Mouse (Mus musculus) hindbrain, embryonic 13.5 days (tissue): ENCODE data around the gene Dera. TPM values are rescaled to one million over a fixed set of nuclear protein-coding genes. Genes with fewer than 3 reads are reported as not detected.

ENCODE experiments used
- ATAC-seq: fragments of 200-750 bp; cut with Nextera tagmentation; 2 replicates; pipeline ENCODE4 v1.8.0; 2017; ENCODE audit warnings: moderate TSS enrichment; ENCODE audit not compliant: low FRiP score
- H3K27ac ChIP-seq: fragments of 300-500 bp; sonication (generic); 2 replicates; pipeline ENCODE4 v1.5.1; 2015; ENCODE audit warnings: inconsistent platforms, mild to moderate bottlenecking, moderate library complexity
- H3K27me3 ChIP-seq: fragments of 300-500 bp; sonication (generic); 2 replicates; pipeline ENCODE4 v1.6.1; 2015; ENCODE audit warnings: mild to moderate bottlenecking, inconsistent platforms
- H3K36me3 ChIP-seq: fragments of 300-500 bp; sonication (generic); 2 replicates; pipeline ENCODE4 v1.6.1; 2015; ENCODE audit warnings: mild to moderate bottlenecking, inconsistent platforms
- H3K4me1 ChIP-seq: fragments of 300-500 bp; sonication (generic); replicated peaks from 2 replicates; pipeline ENCODE4 v1.6.1; 2015; ENCODE audit warnings: inconsistent platforms
- H3K4me2 ChIP-seq: fragments of 300-500 bp; sonication (generic); 2 replicates; pipeline ENCODE4 v1.6.1; 2015; ENCODE audit warnings: inconsistent platforms, mild to moderate bottlenecking, moderate library complexity
- H3K4me3 ChIP-seq: fragments of 300-500 bp; sonication (generic); 2 replicates; pipeline ENCODE4 v1.5.1; 2015; ENCODE audit warnings: mild to moderate bottlenecking, inconsistent platforms
- H3K9ac ChIP-seq: fragments of 300-500 bp; sonication (generic); 2 replicates; pipeline ENCODE4 v1.6.1; 2015; ENCODE audit warnings: mild to moderate bottlenecking, inconsistent platforms
- H3K9me3 ChIP-seq: fragments of 300-500 bp; sonication (generic); 2 replicates; pipeline ENCODE4 v1.6.1; 2016; ENCODE audit warnings: inconsistent platforms
- WGBS: fragments of 180-500 bp; shearing (Covaris S2); methylation state at CpG from one replicate; pipeline ENCODE4 v1.1.7; 2015; 5-methylcytosine and 5-hydroxymethylcytosine counted together
- polyA plus RNA-seq: library from polyadenylated mRNA; unstranded; fragments of >200 nt; fragmentation: Nextera tagmentation; extraction: Ambion mirVana; gene quantifications from 2 replicates; pipeline ENCODE4 v1.2.1, GENCODE M21; 2015

The Dera gene
- polyA plus RNA-seq, 1 experiment from 2014 or later: 16.2 TPM

DNA sequence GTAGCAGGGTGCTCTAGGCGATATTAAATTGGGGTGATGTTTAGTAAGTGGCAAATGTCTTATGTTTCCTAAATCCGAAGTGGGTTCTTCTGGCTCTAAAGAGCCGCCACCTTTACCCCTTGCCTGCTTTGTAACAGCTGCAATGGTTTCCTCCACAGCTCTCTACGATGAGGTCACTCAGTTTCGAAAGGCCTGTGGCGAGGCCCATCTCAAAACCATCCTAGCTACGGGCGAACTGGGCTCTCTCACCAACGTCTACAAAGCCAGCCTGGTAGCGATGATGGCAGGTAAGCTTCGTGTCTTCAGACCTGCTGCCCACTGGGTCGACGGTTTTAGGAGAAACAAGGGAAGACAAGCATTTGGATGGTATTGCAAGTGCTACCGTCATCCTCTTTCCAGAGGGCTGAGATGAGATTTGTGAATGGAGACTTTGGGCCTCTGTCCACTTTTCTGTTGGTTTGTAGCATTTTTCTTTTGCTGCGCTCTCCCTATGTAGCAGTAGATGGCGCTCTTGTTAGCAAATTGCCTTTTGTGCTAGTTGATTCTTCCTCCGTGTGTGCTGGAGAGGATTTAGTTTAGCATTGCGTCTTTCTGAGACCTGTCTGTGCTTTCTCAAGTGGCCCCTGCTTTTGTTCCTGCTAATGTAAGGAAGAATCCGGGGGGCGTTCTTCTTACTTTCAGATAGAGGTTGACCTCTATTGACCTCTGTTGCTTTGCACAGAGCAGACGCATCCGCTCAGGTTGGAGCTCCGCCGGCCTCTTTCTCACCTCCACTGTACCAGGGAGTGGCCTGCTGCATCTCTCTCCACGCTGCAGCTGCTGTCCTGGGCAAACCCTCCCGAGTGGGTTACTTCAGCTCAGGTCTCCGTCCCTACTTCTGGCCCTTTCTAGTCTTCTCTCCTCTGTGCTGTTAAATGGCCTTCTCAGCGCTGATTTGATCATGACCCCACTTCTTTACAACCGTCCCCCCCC, 42.5 kb downstream of the Dera start:
- Histone ChIP-seq H3K4me1 (no peaks in the 10 kb centered on the region), H3K36me3 (peaks cover 8% of the 10 kb centered on the region), H3K27me3 (no peaks in the 10 kb centered on the region), H3K9ac (no peak overlapping the region), H3K27ac (no peak overlapping the region), H3K9me3 (peaks cover 8% of the 10 kb centered on the region), H3K4me2 (no peak overlapping the region), H3K4me3 (no peak overlapping the region)
- ATAC-seq: no peak; the same call in 1 of the 2 replicates
- WGBS: 76% methylated on average over 29 of the region's 29 CpGs

DNA sequence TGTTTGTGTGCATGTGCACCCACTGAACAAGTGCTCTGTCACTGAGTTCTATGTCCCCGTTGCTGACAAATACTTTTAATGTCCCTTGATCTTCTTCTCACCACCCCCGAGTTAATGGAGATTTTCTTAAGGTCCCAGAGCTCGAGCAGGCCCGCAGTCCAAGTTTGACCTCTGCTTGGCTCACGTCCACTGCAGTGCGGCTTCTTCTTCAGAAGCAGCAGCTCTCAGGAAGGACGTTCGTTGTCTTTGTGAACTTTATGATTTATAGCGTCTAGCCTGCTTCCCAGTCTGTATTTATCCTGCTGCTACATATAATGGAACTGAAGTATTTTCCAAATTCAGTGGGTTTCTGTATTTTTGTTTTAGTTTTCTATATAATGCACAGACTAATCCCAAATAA, 44.9 kb downstream of the Dera start:
- ATAC-seq: no peak

DNA sequence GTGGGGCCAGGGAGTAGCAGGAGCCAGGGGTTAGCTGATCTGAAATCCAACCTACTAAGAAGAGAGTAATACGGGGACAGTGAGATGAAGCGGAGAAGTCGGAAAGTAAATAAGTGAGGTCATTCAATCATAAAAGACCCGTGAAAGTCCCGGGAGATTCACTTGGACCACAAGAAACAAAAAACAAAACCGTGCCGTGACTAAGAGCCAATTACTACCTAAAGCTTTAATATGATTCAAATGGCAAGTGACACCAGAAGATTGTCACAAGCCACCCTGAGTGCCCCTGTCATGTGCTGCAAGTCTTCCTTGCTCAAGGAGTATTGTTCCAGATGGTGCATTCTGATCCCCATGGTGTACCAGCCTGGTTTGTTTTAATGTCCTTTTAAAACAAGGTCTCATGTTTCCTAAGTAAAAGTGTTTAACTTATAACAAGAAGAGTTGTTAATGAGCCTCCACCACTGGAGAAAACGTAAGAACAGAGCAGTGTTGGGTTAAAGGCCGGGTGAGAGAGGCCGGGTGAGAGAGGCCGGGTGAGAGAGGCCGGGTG, 49.2 kb downstream of the Dera start:
- no peak overlapping the region for H3K4me2 ChIP-seq
- no peaks in the 10 kb centered on the region; the same call in 1 of the 2 replicates for H3K4me1 ChIP-seq
- H3K27ac ChIP-seq: no peak overlapping the region
- WGBS: 75% methylated on average over 12 of the region's 12 CpGs
- peaks cover 8% of the 10 kb centered on the region for H3K36me3 ChIP-seq
- ATAC-seq: no peak
- H3K9me3 ChIP-seq: peaks cover 8% of the 10 kb centered on the region
- H3K4me3 ChIP-seq: no peak overlapping the region
- no peak overlapping the region for H3K9ac ChIP-seq
- no peaks in the 10 kb centered on the region for H3K27me3 ChIP-seq

More for the DNA sequence above, 44.9 kb downstream of the Dera start:
- Histone ChIP-seq H3K9me3 (peaks cover 8% of the 10 kb centered on the region), H3K9ac (no peak overlapping the region), H3K4me2 (no peak overlapping the region), H3K4me1 (no peaks in the 10 kb centered on the region), H3K27me3 (no peaks in the 10 kb centered on the region), H3K36me3 (peaks cover 8% of the 10 kb centered on the region), H3K4me3 (no peak overlapping the region), H3K27ac (no peak overlapping the region)
- 91% methylated on average over 9 of the region's 9 CpGs for WGBS

DNA sequence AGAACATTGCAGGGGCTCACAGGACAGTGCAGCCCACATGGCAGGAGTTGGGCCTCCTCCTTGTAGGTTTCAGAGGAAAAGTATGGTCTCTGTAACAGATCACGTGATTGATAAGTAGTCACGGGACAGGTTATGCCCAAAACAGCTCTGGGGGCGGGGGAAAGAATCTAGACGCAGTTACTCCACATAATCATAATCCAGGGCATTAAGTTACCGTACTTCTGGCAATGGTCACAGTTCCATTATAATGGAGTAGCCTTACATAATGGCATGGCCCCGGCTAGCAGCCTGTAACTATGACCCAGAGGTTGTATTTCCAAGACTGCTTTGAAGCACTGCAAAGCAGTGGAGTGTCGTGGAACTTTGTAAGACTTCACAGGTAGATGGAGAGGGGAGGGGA, 49.8 kb downstream of the Dera start:
- 91% methylated on average over 7 of the region's 7 CpGs for WGBS
- no peaks in the 10 kb centered on the region; the same call in 1 of the 2 replicates for H3K4me1 ChIP-seq
- H3K27me3 ChIP-seq: no peaks in the 10 kb centered on the region
- H3K9ac ChIP-seq: no peak overlapping the region
- H3K4me2 ChIP-seq: no peak overlapping the region
- H3K4me3 ChIP-seq: no peak overlapping the region
- peaks cover 8% of the 10 kb centered on the region for H3K9me3 ChIP-seq
- H3K27ac ChIP-seq: no peak overlapping the region
- ATAC-seq: no peak
- H3K36me3 ChIP-seq: peaks cover 8% of the 10 kb centered on the region

DNA sequence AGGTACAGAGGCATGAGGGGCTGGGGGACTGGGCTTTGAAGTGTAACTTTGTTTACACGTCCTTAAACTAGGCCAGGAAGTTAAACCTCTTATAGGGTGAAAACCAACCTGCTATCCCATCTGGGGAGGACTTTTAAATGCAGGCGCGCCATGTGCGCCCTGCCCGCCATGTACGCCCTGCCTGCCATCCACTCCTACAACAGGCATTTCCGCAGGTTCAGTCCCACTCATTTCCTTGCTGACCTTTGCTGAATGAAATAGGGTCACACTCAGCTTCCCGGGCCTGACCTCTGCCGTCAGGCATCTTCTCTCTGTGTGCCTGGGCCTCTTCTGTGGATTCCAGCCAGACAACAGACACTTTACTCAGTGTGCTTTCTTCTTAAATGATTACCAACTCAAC, 50.3 kb downstream of the Dera start:
- Histone ChIP-seq H3K4me2 (no peak overlapping the region), H3K27me3 (no peaks in the 10 kb centered on the region), H3K27ac (no peak overlapping the region), H3K4me1 (no peaks in the 10 kb centered on the region; the same call in 1 of the 2 replicates), H3K9me3 (peaks cover 7% of the 10 kb centered on the region), H3K4me3 (no peak overlapping the region), H3K9ac (no peak overlapping the region), H3K36me3 (peaks cover 7% of the 10 kb centered on the region)
- WGBS: 67% methylated on average over 9 of the region's 9 CpGs
- ATAC-seq: no peak

DNA sequence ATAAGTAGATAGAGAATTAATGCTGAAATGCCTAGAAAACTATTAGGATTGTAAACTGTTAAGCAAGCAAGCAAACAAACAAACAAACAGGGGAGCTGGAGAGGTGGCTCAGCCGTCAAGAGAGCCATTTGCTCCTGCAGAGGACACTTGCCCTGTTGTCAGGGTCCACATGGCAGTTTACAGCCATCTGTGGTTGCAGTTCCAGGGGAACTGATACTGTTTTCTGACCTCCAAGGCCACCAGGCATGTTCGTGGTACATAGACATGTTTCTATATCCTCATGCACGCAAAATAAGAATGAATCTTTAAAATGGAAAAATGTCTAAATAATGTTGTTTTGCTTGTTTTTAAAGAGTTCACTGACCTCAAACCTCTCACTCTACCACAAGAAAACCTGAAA, 52.0 kb downstream of the Dera start:
- H3K4me2 ChIP-seq: no peak overlapping the region
- H3K36me3 ChIP-seq: no peaks in the 10 kb centered on the region
- 89% methylated on average over 3 of the region's 3 CpGs for WGBS
- no peak overlapping the region for H3K9ac ChIP-seq
- no peaks in the 10 kb centered on the region for H3K9me3 ChIP-seq
- H3K4me1 ChIP-seq: no peaks in the 10 kb centered on the region; the same call in 1 of the 2 replicates
- no peak overlapping the region for H3K4me3 ChIP-seq
- H3K27me3 ChIP-seq: no peaks in the 10 kb centered on the region
- no peak overlapping the region for H3K27ac ChIP-seq
- no peak for ATAC-seq

DNA sequence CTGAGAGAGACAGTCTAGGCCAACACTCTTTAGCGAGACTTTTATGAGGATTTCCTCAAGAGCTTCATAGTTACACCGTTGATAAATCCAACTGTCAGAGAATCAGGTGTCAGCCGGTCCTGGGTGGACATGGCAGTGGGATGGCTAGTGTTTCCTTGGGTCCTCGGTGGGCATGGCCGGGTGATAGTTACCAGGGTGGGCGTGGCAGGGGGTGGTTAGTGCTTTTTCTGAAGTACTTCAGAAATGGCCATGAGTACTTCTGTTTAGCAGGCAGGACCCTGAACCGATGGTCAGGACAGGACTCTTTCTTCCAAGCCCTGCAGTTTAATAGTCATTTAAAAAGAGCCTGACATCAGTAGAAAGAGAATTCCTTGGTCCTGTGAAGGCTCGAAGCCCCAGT, 52.5 kb downstream of the Dera start:
- Histone ChIP-seq H3K9me3 (no peaks in the 10 kb centered on the region), H3K4me3 (no peak overlapping the region), H3K36me3 (no peaks in the 10 kb centered on the region), H3K27me3 (no peaks in the 10 kb centered on the region), H3K9ac (no peak overlapping the region), H3K4me1 (no peaks in the 10 kb centered on the region; the same call in 1 of the 2 replicates), H3K4me2 (no peak overlapping the region), H3K27ac (no peak overlapping the region)
- 95% methylated on average over 8 of the region's 8 CpGs for WGBS
- no peak for ATAC-seq

DNA sequence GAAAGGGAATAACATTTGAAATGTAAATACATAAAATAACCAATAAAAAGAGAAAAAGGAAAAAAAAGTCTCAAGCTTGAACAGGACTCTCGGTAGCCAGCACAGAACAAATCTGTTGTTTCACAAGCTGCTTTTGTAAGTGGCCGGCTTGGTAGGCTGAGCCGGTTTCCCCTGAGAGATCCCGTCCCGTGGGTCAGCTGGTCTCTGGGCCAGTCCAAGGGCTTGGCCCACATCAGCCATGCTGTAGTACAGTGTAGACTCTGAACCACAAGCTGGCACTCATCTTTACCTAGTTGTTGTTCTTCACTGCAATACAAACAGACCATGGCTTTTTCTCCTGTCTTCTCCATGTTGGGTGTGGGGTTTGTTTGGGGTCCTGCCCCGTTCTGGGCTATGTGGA, 53.0 kb downstream of the Dera start:
- Histone ChIP-seq H3K4me1 (no peaks in the 10 kb centered on the region; the same call in 1 of the 2 replicates), H3K27me3 (no peaks in the 10 kb centered on the region), H3K4me3 (no peak overlapping the region), H3K9me3 (no peaks in the 10 kb centered on the region), H3K9ac (no peak overlapping the region), H3K4me2 (no peak overlapping the region), H3K36me3 (no peaks in the 10 kb centered on the region), H3K27ac (no peak overlapping the region)
- no peak for ATAC-seq
- 92% methylated on average over 6 of the region's 6 CpGs for WGBS

DNA sequence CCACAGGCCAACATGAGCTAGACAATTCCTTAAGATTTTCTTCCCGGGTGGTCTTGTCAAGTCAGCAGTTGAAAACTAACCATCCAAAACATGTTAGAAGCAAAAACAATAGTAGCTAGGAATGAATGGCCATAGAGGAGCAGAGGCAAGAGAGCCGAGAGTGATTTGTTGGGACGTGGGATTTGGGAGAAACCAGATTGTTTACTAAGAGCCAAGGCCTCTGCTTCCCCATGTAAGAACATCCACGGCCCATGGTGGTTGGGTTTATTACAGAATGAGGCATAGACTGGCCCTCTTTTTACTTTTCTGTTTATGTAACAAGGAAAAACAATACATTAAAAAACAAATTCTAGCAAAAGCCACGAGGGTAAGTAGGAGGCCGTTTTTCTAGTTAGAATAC, 54.4 kb downstream of the Dera start:
- Histone ChIP-seq H3K4me1 (no peaks in the 10 kb centered on the region; the same call in 1 of the 2 replicates), H3K9me3 (no peaks in the 10 kb centered on the region), H3K4me3 (no peak overlapping the region), H3K4me2 (no peak overlapping the region), H3K27ac (no peak overlapping the region), H3K36me3 (no peaks in the 10 kb centered on the region), H3K27me3 (no peaks in the 10 kb centered on the region), H3K9ac (no peak overlapping the region)
- 71% methylated on average over 6 of the region's 6 CpGs for WGBS
- no peak for ATAC-seq

DNA sequence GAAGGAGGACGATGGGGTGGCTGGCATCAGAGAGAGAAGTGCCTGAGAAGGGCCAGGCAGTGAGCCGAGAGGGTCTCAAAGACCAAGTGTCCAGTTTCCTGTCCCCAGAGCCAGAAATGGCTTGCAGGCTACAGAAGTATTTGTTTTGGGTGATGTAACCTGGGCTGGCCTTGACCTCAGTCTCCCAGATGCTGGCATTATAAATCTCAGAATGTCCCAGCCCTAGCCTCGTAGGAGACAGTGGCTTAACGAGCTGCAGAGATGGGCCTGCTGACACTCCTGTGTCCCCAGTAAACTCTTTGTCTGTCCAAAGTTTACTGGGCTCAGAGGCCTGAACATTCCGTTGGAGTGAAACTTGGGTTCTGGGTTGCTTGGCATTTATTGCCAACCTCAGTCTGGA, 55.8 kb downstream of the Dera start:
- no peak overlapping the region for H3K27ac ChIP-seq
- H3K4me3 ChIP-seq: no peak overlapping the region
- H3K4me2 ChIP-seq: no peak overlapping the region
- no peak for ATAC-seq
- WGBS: 77% methylated on average over 5 of the region's 5 CpGs
- no peaks in the 10 kb centered on the region for H3K27me3 ChIP-seq
- no peaks in the 10 kb centered on the region for H3K36me3 ChIP-seq
- no peak overlapping the region for H3K9ac ChIP-seq
- H3K4me1 ChIP-seq: no peaks in the 10 kb centered on the region
- no peaks in the 10 kb centered on the region for H3K9me3 ChIP-seq

DNA sequence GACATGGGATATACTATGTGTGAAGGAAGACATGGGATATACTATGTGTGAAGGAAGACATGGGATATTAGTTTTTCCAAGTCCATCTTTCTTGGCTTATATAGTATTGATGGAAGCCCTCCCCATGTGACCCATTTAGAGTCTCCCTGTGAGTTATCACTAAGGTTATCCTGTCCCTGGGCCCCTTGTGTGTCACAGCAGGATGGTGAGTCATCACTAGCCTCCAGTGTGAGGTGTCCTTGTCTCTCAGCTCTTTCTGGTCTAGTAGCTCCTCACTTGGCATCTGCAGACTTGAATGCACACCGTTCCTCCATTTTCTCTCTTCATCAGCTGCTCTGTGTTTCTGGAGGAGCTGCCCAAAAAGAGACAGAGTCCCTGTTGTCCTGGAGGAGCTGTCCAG, 59.7 kb downstream of the Dera start:
- Histone ChIP-seq H3K27ac (no peak overlapping the region), H3K4me1 (no peaks in the 10 kb centered on the region), H3K36me3 (no peaks in the 10 kb centered on the region), H3K4me2 (no peak overlapping the region), H3K4me3 (no peak overlapping the region), H3K9me3 (no peaks in the 10 kb centered on the region), H3K27me3 (no peaks in the 10 kb centered on the region), H3K9ac (no peak overlapping the region)
- ATAC-seq: no peak
- 88% methylated on average over 1 of the region's 1 CpGs for WGBS

DNA sequence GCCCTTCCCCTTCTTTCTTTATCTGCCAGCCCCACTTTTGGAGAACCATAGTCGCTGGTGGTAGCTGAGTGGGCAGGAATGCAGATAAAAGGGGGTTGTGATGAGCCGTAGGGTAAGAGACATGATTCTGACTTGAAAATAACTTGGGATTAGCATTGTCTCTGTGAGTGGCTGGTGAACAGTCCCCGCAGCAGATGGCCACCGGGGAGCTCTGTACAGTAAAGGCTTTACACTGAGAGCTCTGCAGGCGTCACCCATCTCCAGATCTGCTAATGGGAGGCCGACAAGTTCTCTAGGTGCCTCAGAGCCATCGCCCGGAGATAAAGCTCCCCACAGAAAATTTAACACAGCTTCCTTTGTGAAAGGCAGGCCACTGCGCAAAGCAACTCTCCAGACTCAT, 62.2 kb downstream of the Dera start:
- Histone ChIP-seq H3K27me3 (no peaks in the 10 kb centered on the region), H3K4me1 (no peaks in the 10 kb centered on the region), H3K27ac (no peak overlapping the region), H3K4me3 (no peak overlapping the region), H3K4me2 (no peak overlapping the region), H3K9me3 (no peaks in the 10 kb centered on the region), H3K9ac (no peak overlapping the region), H3K36me3 (no peaks in the 10 kb centered on the region)
- no peak for ATAC-seq
- WGBS: 80% methylated on average over 9 of the region's 9 CpGs

DNA sequence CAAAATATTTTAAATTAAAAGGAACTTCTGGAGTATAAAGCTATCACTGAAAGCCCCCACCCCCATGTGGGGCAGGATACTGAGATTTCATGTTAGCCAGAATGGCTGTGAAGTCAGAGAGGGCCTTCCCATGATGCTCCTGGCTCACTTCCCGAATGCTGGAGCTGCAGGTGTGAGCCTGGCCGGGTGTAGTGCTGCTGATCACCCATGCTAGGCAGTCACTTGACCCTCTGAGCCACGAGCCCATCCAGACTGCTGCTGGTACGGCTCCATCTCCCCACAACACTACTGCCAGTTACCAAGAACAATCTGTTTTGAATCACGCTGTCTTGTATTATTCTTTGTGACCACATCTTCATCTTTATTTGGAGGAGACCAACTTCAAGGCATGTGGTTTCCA, 68.2 kb downstream of the Dera start:
- H3K4me1 ChIP-seq: peaks cover 16% of the 10 kb centered on the region; the same call in 1 of the 2 replicates
- H3K36me3 ChIP-seq: no peaks in the 10 kb centered on the region
- no peak overlapping the region for H3K4me2 ChIP-seq
- H3K4me3 ChIP-seq: no peak overlapping the region
- H3K9ac ChIP-seq: no peak overlapping the region
- H3K9me3 ChIP-seq: no peaks in the 10 kb centered on the region
- ATAC-seq: no peak
- 83% methylated on average over 5 of the region's 5 CpGs for WGBS
- no peaks in the 10 kb centered on the region for H3K27me3 ChIP-seq
- H3K27ac ChIP-seq: no peak overlapping the region
